Mouse (Mus musculus): Measurements from ENCODE around the gene Tmem104.

Gene Tmem104

GRCm38 (mm10) chr11:115202756-115203155 is 15.5 kb downstream of the Tmem104 start:
- H3K27me3 ChIP-seq (ENCODE audit: control insufficient read depth, insufficient read depth, low read length, poor library complexity, severe bottlenecking), result no peaks in the 10 kb centered on the region
- DNase-seq (ENCODE audit: low read depth, low spot score), result no peak
- H3K36me3 ChIP-seq (ENCODE audit: control insufficient read depth, insufficient read depth, low read length, poor library complexity, severe bottlenecking), result peaks cover 8% of the 10 kb centered on the region

GRCm38 (mm10) chr11:115208126-115208525 is 20.8 kb downstream of the Tmem104 start:
- DNase-seq (ENCODE audit: low read depth, low spot score), result no peak
- Histone ChIP-seq H3K27me3 (ENCODE audit: control insufficient read depth, insufficient read depth, low read length, poor library complexity, severe bottlenecking) (no peaks in the 10 kb centered on the region), H3K36me3 (ENCODE audit: control insufficient read depth, insufficient read depth, low read length, poor library complexity, severe bottlenecking) (peaks cover 5% of the 10 kb centered on the region)

GRCm38 (mm10) chr11:115208776-115209732 is 21.8 kb downstream of the Tmem104 start:
- Histone ChIP-seq H3K36me3 (ENCODE audit: control insufficient read depth, insufficient read depth, low read length, poor library complexity, severe bottlenecking) (peaks cover 5% of the 10 kb centered on the region), H3K27me3 (ENCODE audit: control insufficient read depth, insufficient read depth, low read length, poor library complexity, severe bottlenecking) (no peaks in the 10 kb centered on the region)
- no peak for DNase-seq (ENCODE audit: low read depth, low spot score)

DNA sequence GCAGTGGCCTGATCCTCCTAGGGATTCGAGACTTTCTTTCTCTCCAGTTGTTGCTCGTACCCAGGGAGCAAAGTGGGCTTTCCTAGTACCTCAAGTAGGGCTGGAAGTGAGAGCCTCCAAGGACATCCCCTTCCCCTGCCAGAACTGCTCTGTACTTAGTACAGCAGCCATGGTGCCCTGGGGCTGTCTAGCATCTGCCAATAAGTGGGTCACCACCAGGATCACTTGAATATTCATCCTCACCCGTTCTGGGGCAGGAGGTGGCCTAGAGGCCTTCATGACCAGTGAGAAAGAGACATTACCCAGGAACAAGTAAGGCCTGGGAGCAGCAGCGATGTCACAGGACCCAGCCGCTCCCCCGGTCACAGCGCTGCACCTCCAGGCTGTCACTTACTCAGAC is 22.7 kb downstream of the Tmem104 start:
- Histone ChIP-seq H3K36me3 (ENCODE audit: control insufficient read depth, insufficient read depth, low read length, poor library complexity, severe bottlenecking) (peaks cover 5% of the 10 kb centered on the region; the same call in 1 of the 2 replicates), H3K27me3 (ENCODE audit: control insufficient read depth, insufficient read depth, low read length, poor library complexity, severe bottlenecking) (no peaks in the 10 kb centered on the region)
- no peak for DNase-seq (ENCODE audit: low read depth, low spot score)

- no peak for DNase-seq (ENCODE audit: low read depth, low spot score)
- Histone ChIP-seq H3K36me3 (ENCODE audit: control insufficient read depth, insufficient read depth, low read length, poor library complexity, severe bottlenecking) (peaks cover 3% of the 10 kb centered on the region; the same call in 1 of the 2 replicates), H3K27me3 (ENCODE audit: control insufficient read depth, insufficient read depth, low read length, poor library complexity, severe bottlenecking) (no peaks in the 10 kb centered on the region)
These were observed 24.8 kb downstream of the Tmem104 start for GRCm38 (mm10) chr11:115212116-115212515.

DNA sequence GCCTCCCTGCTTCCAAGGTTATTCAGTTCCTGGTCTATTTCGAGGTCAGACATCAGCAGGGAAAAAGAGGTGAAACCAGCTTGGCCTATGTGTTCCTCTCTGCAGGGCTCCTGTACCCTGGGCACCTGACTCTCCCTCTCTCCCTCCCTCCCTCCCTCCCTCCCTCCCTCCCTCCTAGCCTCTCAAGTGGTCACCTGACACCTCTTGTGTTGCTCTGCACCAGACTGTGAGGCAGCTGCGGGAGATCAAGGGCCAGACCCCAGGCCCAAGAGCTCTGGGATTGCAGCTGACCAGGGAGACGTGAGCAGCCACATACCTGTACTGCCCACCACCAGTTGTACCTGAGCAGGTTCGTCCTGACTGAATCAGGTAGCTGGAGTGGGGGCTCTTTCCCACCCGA is 27.8 kb downstream of the Tmem104 start:
- H3K27me3 ChIP-seq (ENCODE audit: control insufficient read depth, insufficient read depth, low read length, poor library complexity, severe bottlenecking), result no peaks in the 10 kb centered on the region
- no peak for DNase-seq (ENCODE audit: low read depth, low spot score)
- no peaks in the 10 kb centered on the region for H3K36me3 ChIP-seq (ENCODE audit: control insufficient read depth, insufficient read depth, low read length, poor library complexity, severe bottlenecking)

DNA sequence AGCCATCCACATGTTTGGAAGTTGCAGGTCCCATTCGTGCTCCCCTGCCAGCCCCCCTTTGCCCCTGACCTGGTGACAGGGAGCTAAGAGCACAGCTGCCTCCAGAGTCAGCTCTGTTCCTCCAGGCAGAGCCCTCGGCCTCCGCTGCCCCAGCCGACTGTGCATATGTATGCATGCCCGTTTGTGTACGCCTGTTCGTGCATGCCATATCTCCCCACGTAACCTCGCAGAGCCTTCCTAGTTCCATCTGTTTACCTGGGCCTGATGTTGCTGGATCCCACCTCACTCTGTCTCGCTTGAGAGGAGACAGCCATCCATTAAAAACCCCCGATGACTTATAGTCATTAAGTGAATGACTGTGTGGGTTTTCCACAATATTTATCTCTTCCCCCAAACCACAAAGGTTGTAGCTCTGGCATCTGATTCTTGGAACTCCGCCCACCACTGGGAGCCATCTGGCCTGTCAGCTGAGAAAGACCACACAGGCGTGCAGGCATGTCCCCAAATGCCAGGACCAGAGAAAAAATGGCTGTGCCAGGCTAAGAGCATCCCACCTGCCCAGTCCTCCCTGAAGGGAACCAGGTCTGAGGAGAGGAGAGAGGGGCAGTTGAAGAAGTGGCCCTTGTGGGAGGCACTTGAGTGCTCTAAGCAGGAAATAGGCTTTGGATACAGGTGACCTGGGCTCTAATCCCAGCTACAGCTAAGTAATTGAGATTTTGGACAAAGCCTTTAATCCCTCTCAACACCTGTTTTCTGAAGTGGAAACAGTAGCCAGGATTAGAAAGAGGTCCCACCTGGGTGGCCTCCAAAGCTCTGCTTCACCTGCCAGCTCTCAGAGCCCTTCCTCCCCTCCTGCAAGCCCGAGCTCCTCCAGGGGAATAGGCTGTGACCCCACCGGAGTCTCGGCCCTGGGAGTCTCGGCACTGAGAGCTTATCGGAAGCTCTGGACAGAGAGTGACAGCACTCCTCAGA is 30.4 kb downstream of the Tmem104 start:
- no peaks in the 10 kb centered on the region for H3K36me3 ChIP-seq (ENCODE audit: control insufficient read depth, insufficient read depth, low read length, poor library complexity, severe bottlenecking)
- no peak for DNase-seq (ENCODE audit: low read depth, low spot score)
- no peaks in the 10 kb centered on the region for H3K27me3 ChIP-seq (ENCODE audit: control insufficient read depth, insufficient read depth, low read length, poor library complexity, severe bottlenecking)

- H3K27me3 ChIP-seq (ENCODE audit: control insufficient read depth, insufficient read depth, low read length, poor library complexity, severe bottlenecking), result no peaks in the 10 kb centered on the region
- DNase-seq (ENCODE audit: low read depth, low spot score), result no peak
- no peaks in the 10 kb centered on the region for H3K36me3 ChIP-seq (ENCODE audit: control insufficient read depth, insufficient read depth, low read length, poor library complexity, severe bottlenecking)
These were observed 32.0 kb downstream of the Tmem104 start for GRCm38 (mm10) chr11:115219263-115219662.

DNA sequence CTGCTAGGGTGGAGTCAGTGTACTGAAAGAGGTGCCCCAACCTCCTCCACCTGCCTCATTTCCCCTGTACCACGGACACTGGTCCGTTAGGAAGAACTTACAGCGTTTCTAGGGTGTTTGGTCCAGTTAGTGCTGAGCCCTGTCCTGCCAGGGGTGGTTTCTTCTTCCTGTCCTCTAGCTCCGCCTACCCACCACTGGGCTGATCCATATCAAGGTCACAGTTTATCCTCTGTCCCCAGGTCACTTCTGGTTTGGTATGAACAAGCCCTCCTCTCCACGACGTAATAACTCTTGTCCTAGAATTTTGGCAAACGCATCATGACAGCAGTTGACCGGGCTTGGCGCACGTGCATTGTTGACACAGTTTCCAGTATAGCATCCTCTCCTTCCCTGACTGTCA is 32.4 kb downstream of the Tmem104 start:
- Histone ChIP-seq H3K27me3 (ENCODE audit: control insufficient read depth, insufficient read depth, low read length, poor library complexity, severe bottlenecking) (no peaks in the 10 kb centered on the region), H3K36me3 (ENCODE audit: control insufficient read depth, insufficient read depth, low read length, poor library complexity, severe bottlenecking) (no peaks in the 10 kb centered on the region)
- DNase-seq (ENCODE audit: low read depth, low spot score), result no peak

- no peaks in the 10 kb centered on the region for H3K27me3 ChIP-seq (ENCODE audit: control insufficient read depth, insufficient read depth, low read length, poor library complexity, severe bottlenecking)
- H3K36me3 ChIP-seq (ENCODE audit: control insufficient read depth, insufficient read depth, low read length, poor library complexity, severe bottlenecking), result no peaks in the 10 kb centered on the region; the same call in 1 of the 2 replicates
- DNase-seq (ENCODE audit: low read depth, low spot score), result no peak
These were observed 34.8 kb downstream of the Tmem104 start for GRCm38 (mm10) chr11:115222077-115222476.

DNA sequence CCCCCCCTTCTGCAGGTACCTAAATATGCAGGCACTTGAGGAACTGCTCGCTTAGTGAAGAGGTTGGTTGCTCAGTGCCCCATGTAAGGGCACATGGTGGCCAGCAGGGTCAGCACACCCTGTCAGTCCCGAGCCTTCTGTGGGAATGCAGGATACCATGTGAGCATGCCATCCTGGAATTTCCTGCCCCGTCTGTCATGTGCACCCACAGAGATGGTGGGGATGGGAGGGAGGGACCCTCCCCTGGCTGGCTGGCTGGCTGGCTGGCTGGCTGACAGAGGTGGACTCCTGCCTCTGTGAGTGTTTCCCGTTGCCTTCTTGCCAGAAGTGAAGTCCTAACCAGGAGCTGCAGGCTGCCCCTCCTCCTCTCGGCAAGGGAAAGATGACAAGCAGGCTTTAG is 35.3 kb downstream of the Tmem104 start:
- no peak for DNase-seq (ENCODE audit: low read depth, low spot score)
- Histone ChIP-seq H3K27me3 (ENCODE audit: control insufficient read depth, insufficient read depth, low read length, poor library complexity, severe bottlenecking) (no peaks in the 10 kb centered on the region), H3K36me3 (ENCODE audit: control insufficient read depth, insufficient read depth, low read length, poor library complexity, severe bottlenecking) (no peaks in the 10 kb centered on the region; the same call in 1 of the 2 replicates)

DNA sequence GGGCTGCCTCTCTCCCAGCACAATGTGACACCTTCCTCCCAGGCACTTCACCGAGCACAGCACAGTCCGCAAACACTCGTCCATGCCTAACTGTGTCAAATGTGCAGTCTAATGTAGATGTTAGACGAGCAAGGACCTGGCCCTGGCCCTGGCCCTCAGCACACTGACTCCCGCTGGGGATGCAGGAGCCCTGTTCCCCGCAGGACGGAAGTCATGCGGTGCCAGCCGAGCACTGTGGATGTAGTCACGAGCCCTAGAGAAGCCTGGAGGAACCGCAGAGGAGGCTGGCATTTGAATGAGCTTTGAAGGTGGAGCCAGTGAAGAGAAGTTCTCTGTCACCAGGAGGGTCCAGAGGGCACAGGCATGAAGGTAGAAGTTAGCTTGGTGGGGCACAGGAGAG is 36.2 kb downstream of the Tmem104 start:
- no peak for DNase-seq (ENCODE audit: low read depth, low spot score)
- Histone ChIP-seq H3K36me3 (ENCODE audit: control insufficient read depth, insufficient read depth, low read length, poor library complexity, severe bottlenecking) (no peaks in the 10 kb centered on the region; the same call in 1 of the 2 replicates), H3K27me3 (ENCODE audit: control insufficient read depth, insufficient read depth, low read length, poor library complexity, severe bottlenecking) (no peaks in the 10 kb centered on the region)

- Histone ChIP-seq H3K36me3 (ENCODE audit: control insufficient read depth, insufficient read depth, low read length, poor library complexity, severe bottlenecking) (no peaks in the 10 kb centered on the region; the same call in 1 of the 2 replicates), H3K27me3 (ENCODE audit: control insufficient read depth, insufficient read depth, low read length, poor library complexity, severe bottlenecking) (no peaks in the 10 kb centered on the region)
- no peak for DNase-seq (ENCODE audit: low read depth, low spot score)
These were observed 36.6 kb downstream of the Tmem104 start for GRCm38 (mm10) chr11:115223877-115224276.

GRCm38 (mm10) chr11:115224889-115225288 is 37.6 kb downstream of the Tmem104 start:
- H3K36me3 ChIP-seq (ENCODE audit: control insufficient read depth, insufficient read depth, low read length, poor library complexity, severe bottlenecking), result no peaks in the 10 kb centered on the region; the same call in 1 of the 2 replicates
- peak; percentile 46 for DNase-seq (ENCODE audit: low read depth, low spot score)
- H3K27me3 ChIP-seq (ENCODE audit: control insufficient read depth, insufficient read depth, low read length, poor library complexity, severe bottlenecking), result no peaks in the 10 kb centered on the region

All from splenic B cell, adult 2 months (primary cell).